Mouse (Mus musculus) liver, embryonic 13.5 days (tissue): ENCODE data around the gene Atp1a2. TPM values are rescaled to one million over a fixed set of nuclear protein-coding genes. Genes with fewer than 3 reads are reported as not detected.
A peak's percentile ranks its signal among the peaks of the same experiment; 100 is the strongest.
"Not testable (repeated sequence)": the region's sequence is repeated elsewhere in the genome, so short reads cannot be mapped to it uniquely, and the experiment has no call there.

Experiments
- ATAC-seq: fragments of 200-750 bp; cut with Nextera tagmentation; 2 replicates; pipeline ENCODE4 v1.8.0; 2017; ENCODE audit warnings: low read depth, mild to moderate bottlenecking, moderate number of reproducible peaks, moderate library complexity
- DNase-seq: peaks from one replicate; pipeline ENCODE4 v3.0.0; 2022
- H3K27ac ChIP-seq: fragments of 300-500 bp; sonication (generic); 2 replicates; pipeline ENCODE4 v1.5.1; 2015; ENCODE audit warnings: moderate library complexity, mild to moderate bottlenecking, inconsistent platforms
- H3K27me3 ChIP-seq: fragments of 300-500 bp; sonication (generic); 2 replicates; pipeline ENCODE4 v1.6.1; 2015; ENCODE audit warnings: mild to moderate bottlenecking, inconsistent platforms
- H3K36me3 ChIP-seq: fragments of 300-500 bp; sonication (generic); 2 replicates; pipeline ENCODE4 v1.6.1; 2015; ENCODE audit warnings: mild to moderate bottlenecking, inconsistent platforms
- H3K4me1 ChIP-seq: fragments of 300-500 bp; sonication (generic); replicated peaks from 2 replicates; pipeline ENCODE4 v1.6.1; 2015; ENCODE audit warnings: inconsistent platforms
- H3K4me2 ChIP-seq: fragments of 300-500 bp; sonication (generic); 2 replicates; pipeline ENCODE4 v1.6.1; 2015; ENCODE audit warnings: inconsistent platforms, mild to moderate bottlenecking, moderate library complexity
- H3K4me3 ChIP-seq: fragments of 300-500 bp; sonication (generic); replicated peaks from 2 replicates; pipeline ENCODE4 v1.5.1; 2015; ENCODE audit warnings: mild to moderate bottlenecking, inconsistent platforms
- H3K9ac ChIP-seq: fragments of 300-500 bp; sonication (generic); 2 replicates; pipeline ENCODE4 v1.6.1; 2015; ENCODE audit warnings: mild to moderate bottlenecking, inconsistent platforms
- H3K9me3 ChIP-seq: fragments of 300-500 bp; sonication (generic); replicated peaks from 2 replicates; pipeline ENCODE4 v1.6.1; 2016; ENCODE audit warnings: inconsistent platforms
- WGBS: fragments of 180-500 bp; shearing (Covaris S2); methylation state at CpG from one replicate; pipeline ENCODE4 v1.1.7; 2015; ENCODE audit not compliant: insufficient replicate concordance; 5-methylcytosine and 5-hydroxymethylcytosine counted together
- polyA plus RNA-seq: library from polyadenylated mRNA; unstranded; fragments of >200 nt; fragmentation: Nextera tagmentation; extraction: Ambion mirVana; gene quantifications from 2 replicates; pipeline ENCODE4 v1.2.1, GENCODE M21; 2015

The Atp1a2 gene
- polyA plus RNA-seq, 1 experiment from 2014 or later: 0.32 TPM

GRCm38 (mm10) chr1:172271208-172271607 is 26.7 kb downstream of the Atp1a2 start:
- Histone ChIP-seq H3K36me3 (no peaks in the 10 kb centered on the region), H3K27ac (no peak overlapping the region), H3K4me3 (no peak overlapping the region), H3K4me1 (no peaks in the 10 kb centered on the region), H3K9me3 (no peaks in the 10 kb centered on the region), H3K27me3 (no peaks in the 10 kb centered on the region), H3K4me2 (no peak overlapping the region), H3K9ac (no peak overlapping the region)
- 68% methylated on average over 3 of the region's 3 CpGs for WGBS
- DNase-seq (no peak), ATAC-seq (no peak)

GRCm38 (mm10) chr1:172261477-172262078 is 36.3 kb downstream of the Atp1a2 start, which contains the start of gene Igsf8:
Igsf8 (plus strand) TSS chr1:172261641.
- H3K9ac ChIP-seq: no peak within 1 kb of the TSS
- H3K4me3 ChIP-seq: no peak within 1 kb of the TSS
- no peaks in the 10 kb centered on the region for H3K4me1 ChIP-seq
- no peak within 1 kb of the TSS for H3K4me2 ChIP-seq
- 63% methylated on average over 8 of the region's 8 CpGs for WGBS
- H3K27me3 ChIP-seq: no peaks in the 10 kb centered on the region
- 0 out of 2 replicates have a peak, but pooled peaks cover 3% of the 10 kb centered on the region for H3K9me3 ChIP-seq
- DNase-seq (no peak), ATAC-seq (no peak)
- no peaks in the 10 kb centered on the region for H3K36me3 ChIP-seq
- H3K27ac ChIP-seq: no peak within 1 kb of the TSS

- no peak within 1 kb of the TSS for H3K4me3 ChIP-seq
- DNase-seq: no peak
- H3K27ac ChIP-seq: no peak within 1 kb of the TSS
- no peak within 1 kb of the TSS for H3K4me2 ChIP-seq
- H3K9me3 ChIP-seq: no peaks in the 10 kb centered on the region
- no peak within 1 kb of the TSS for H3K9ac ChIP-seq
- no peaks in the 10 kb centered on the region for H3K4me1 ChIP-seq
- 69% methylated on average over 6 of the region's 6 CpGs for WGBS
- no peaks in the 10 kb centered on the region for H3K36me3 ChIP-seq
- ATAC-seq: no peak
- H3K27me3 ChIP-seq: no peaks in the 10 kb centered on the region
These were observed 39.5 kb downstream of the Atp1a2 start, which contains the start of gene Atp1a4 for GRCm38 (mm10) chr1:172258314-172258713. Atp1a4 (minus strand) TSS chr1:172258414.

GRCm38 (mm10) chr1:172247679-172248078 is 50.2 kb downstream of the Atp1a2 start:
- WGBS: 26% methylated on average over 2 of the region's 2 CpGs
- Histone ChIP-seq H3K27me3 (peaks cover 41% of the 10 kb centered on the region), H3K27ac (no peak overlapping the region), H3K36me3 (no peaks in the 10 kb centered on the region), H3K9me3 (no peaks in the 10 kb centered on the region), H3K4me3 (no peak overlapping the region), H3K9ac (no peak overlapping the region), H3K4me2 (no peak overlapping the region), H3K4me1 (peaks cover 3% of the 10 kb centered on the region)
- DNase-seq: no peak
- ATAC-seq: no peak

GRCm38 (mm10) chr1:172247216-172247615 is 50.6 kb downstream of the Atp1a2 start:
- no peaks in the 10 kb centered on the region for H3K9me3 ChIP-seq
- H3K27me3 ChIP-seq: peaks cover 45% of the 10 kb centered on the region
- H3K4me1 ChIP-seq: peaks cover 3% of the 10 kb centered on the region
- no peaks in the 10 kb centered on the region for H3K36me3 ChIP-seq
- ATAC-seq (no peak), DNase-seq (no peak)
- no peak overlapping the region for H3K4me3 ChIP-seq
- H3K4me2 ChIP-seq: no peak overlapping the region
- WGBS: 59% methylated on average over 4 of the region's 4 CpGs
- no peak overlapping the region for H3K27ac ChIP-seq
- H3K9ac ChIP-seq: no peak overlapping the region

DNA sequence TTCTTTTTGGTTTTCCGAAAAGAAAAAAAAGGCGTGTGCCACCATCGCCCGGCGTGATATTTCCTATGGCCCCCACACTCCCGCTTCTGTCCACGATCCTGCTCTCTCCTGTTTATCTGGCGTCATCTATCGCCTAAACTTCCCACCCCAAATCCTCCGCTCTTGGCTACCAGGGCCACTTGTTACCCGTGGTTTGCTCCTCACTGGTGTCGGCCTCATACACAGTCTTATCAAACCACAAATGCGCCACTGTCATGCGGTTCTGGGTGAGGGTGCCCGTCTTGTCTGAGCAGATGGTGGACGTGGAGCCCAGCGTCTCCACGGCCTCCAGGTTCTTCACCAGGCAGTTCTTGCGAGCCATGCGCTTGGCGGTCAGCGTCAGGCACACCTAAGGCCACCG is 53.2 kb downstream of the Atp1a2 start:
- Histone ChIP-seq H3K4me2 (peak overlapping the region; percentile 25), H3K27me3 (peaks cover 47% of the 10 kb centered on the region), H3K4me3 (peak overlapping the region; percentile 11; the same call in 1 of the 2 replicates)
- H3K27ac ChIP-seq, H3K4me1 ChIP-seq, H3K9me3 ChIP-seq, DNase-seq, H3K9ac ChIP-seq, ATAC-seq, H3K36me3 ChIP-seq: not testable (repeated sequence)
- 25% methylated on average over 23 of the region's 23 CpGs for WGBS

GRCm38 (mm10) chr1:172243547-172244205 is 54.2 kb downstream of the Atp1a2 start:
- ATAC-seq: no peak
- Histone ChIP-seq H3K27ac (no peak overlapping the region), H3K27me3 (peaks cover 47% of the 10 kb centered on the region), H3K4me2 (peak overlapping the region; percentile 25; the same call in 1 of the 2 replicates), H3K4me3 (no peak overlapping the region), H3K9ac (no peak overlapping the region), H3K4me1 (peaks cover 3% of the 10 kb centered on the region), H3K36me3 (no peaks in the 10 kb centered on the region), H3K9me3 (no peaks in the 10 kb centered on the region)
- WGBS: 24% methylated on average over 16 of the region's 16 CpGs
- DNase-seq: no peak

DNA sequence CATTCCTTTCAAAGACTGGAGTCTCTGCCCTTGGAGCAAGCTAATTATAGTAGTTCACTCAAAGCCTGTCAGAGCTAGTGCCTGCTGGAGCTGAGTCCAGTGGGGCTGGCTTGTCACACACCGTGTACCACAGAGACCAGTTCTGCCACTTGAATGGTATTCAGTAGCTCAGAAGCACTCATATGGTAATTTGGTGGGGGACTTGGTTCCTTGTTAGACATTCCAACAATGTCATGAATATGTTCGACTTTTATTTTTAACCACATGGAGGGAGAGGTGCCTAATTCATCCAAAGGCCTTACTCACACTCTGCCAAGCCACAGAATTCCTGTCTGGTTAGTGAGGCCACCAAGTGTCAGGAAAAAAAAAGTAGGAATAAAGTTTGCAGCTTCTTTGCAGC is 55.5 kb downstream of the Atp1a2 start:
- Histone ChIP-seq H3K4me1 (peaks cover 3% of the 10 kb centered on the region), H3K4me3 (no peak overlapping the region), H3K36me3 (no peaks in the 10 kb centered on the region), H3K4me2 (no peak overlapping the region), H3K27ac (no peak overlapping the region), H3K27me3 (peaks cover 46% of the 10 kb centered on the region), H3K9me3 (no peaks in the 10 kb centered on the region), H3K9ac (no peak overlapping the region)
- 50% methylated on average over 2 of the region's 2 CpGs for WGBS
- DNase-seq (no peak), ATAC-seq (no peak)

- Histone ChIP-seq H3K9ac (no peak overlapping the region), H3K27ac (no peak overlapping the region), H3K27me3 (peaks cover 36% of the 10 kb centered on the region), H3K4me2 (no peak overlapping the region), H3K4me1 (peaks cover 3% of the 10 kb centered on the region), H3K9me3 (no peaks in the 10 kb centered on the region), H3K36me3 (no peaks in the 10 kb centered on the region), H3K4me3 (no peak overlapping the region)
- ATAC-seq (no peak), DNase-seq (no peak)
- WGBS: 26% methylated on average over 6 of the region's 6 CpGs
These were observed 56.7 kb downstream of the Atp1a2 start for GRCm38 (mm10) chr1:172240945-172241708.

GRCm38 (mm10) chr1:172229215-172229614 is 68.6 kb downstream of the Atp1a2 start:
- DNase-seq (no peak), ATAC-seq (no peak)
- no peak overlapping the region for H3K4me2 ChIP-seq
- no peaks in the 10 kb centered on the region; the same call in 1 of the 2 replicates for H3K27me3 ChIP-seq
- no peaks in the 10 kb centered on the region for H3K36me3 ChIP-seq
- no peak overlapping the region for H3K4me3 ChIP-seq
- no peaks in the 10 kb centered on the region for H3K9me3 ChIP-seq
- no peaks in the 10 kb centered on the region for H3K4me1 ChIP-seq
- no peak overlapping the region for H3K9ac ChIP-seq
- WGBS: 74% methylated on average over 1 of the region's 1 CpGs
- H3K27ac ChIP-seq: no peak overlapping the region

DNA sequence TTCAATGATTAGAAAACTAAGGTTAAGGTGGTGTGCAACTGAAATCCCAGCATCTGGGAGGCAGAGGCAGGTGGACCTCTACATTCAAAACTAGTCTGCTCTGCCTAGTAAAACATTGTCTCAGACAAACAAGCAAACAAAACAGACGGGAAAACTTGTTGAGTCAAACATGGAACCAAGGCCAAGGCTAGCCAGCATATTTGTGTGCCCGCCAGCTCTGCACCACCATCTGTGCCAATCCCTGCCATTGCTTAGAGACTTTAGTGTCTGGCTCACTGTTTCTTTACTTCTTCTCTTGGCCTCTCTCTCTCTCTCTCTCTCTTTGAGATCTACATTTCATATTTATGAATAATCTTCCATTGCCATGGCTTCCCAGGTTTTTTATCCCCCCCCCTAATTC is 69.7 kb downstream of the Atp1a2 start:
- Histone ChIP-seq H3K27me3 (no peaks in the 10 kb centered on the region; the same call in 1 of the 2 replicates), H3K4me2 (no peak overlapping the region), H3K9ac (no peak overlapping the region), H3K36me3 (no peaks in the 10 kb centered on the region), H3K4me3 (no peak overlapping the region), H3K27ac (no peak overlapping the region), H3K4me1 (no peaks in the 10 kb centered on the region), H3K9me3 (no peaks in the 10 kb centered on the region)
- no peak for DNase-seq
- no peak for ATAC-seq
- WGBS: 49% methylated on average over 2 of the region's 2 CpGs
